In the genomic region with DNA sequence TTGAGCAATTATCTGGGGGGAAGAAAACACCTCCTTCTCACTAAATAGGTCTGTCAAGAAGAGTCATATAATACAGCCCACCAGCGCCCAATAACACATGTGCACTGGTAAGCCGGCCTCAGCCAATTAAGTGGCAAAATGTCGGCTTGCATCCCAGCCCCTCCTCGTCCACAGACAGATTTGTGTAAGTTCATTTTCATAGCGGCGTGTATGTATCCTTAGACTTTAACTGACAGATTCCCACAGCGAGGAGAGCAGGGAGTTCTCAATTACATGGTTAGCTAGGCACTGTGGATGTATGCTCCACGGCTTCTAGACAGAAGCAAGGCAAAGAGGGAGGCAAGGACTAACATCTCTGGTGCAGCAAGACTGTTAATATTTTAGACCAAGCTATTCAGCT, we compare ENCODE assay signal across 24 mouse cellular contexts.
DNase-seq lines count a peak whose midpoint lies in the region; ATAC-seq lines count a peak whose summit lies in the region.
"Had no signal": no experiment of that assay in that cellular context is flagged by ENCODE, and none has a peak within 500 bp of the region (broad histone marks: within the 10 kb centered on the region; RNA-seq: fewer than 3 reads in every experiment).

No protein-coding gene starts in this region.

- no peak overlapping the region for H3K9ac ChIP-seq in embryonic facial prominence, embryonic 13.5 days
- no peak overlapping the region for H3K9ac ChIP-seq in hindbrain, embryonic 15.5 days
- H3K9ac ChIP-seq in midbrain, embryonic 15.5 days = no peak overlapping the region
- H3K9ac ChIP-seq: embryonic facial prominence, embryonic 15.5 days; heart, embryonic 15.5 days; limb, embryonic 13.5 days; liver, embryonic 13.5 days; lung, embryonic 14.5 days had no signal

- H3K4me1 ChIP-seq in embryonic facial prominence, embryonic 13.5 days = peaks cover 20% of the 10 kb centered on the region
- peaks cover 38% of the 10 kb centered on the region for H3K4me1 ChIP-seq in embryonic facial prominence, embryonic 10.5 days
- peaks cover 16% of the 10 kb centered on the region for H3K4me1 ChIP-seq in hindbrain, embryonic 15.5 days (replicated peaks)
- H3K4me1 ChIP-seq in hindbrain, embryonic 10.5 days (replicated peaks) = peaks cover 46% of the 10 kb centered on the region
- H3K4me1 ChIP-seq in midbrain, embryonic 15.5 days = peaks cover 13% of the 10 kb centered on the region
- peaks cover 46% of the 10 kb centered on the region for H3K4me1 ChIP-seq in midbrain, embryonic 10.5 days
- H3K4me1 ChIP-seq: embryonic facial prominence, embryonic 15.5 days; liver, embryonic 13.5 days had no signal

- peak overlapping the region; percentile 27 for H3K4me2 ChIP-seq in embryonic facial prominence, embryonic 13.5 days
- 0 out of 2 replicates have a peak overlapping the region, but pooled peaks have one; percentile 11 for H3K4me2 ChIP-seq in hindbrain, embryonic 15.5 days
- no peak overlapping the region for H3K4me2 ChIP-seq in midbrain, embryonic 15.5 days
- H3K4me2 ChIP-seq: embryonic facial prominence, embryonic 15.5 days; heart, embryonic 15.5 days; limb, embryonic 13.5 days; liver, embryonic 13.5 days; lung, embryonic 14.5 days had no signal

- peaks cover 16% of the 10 kb centered on the region for H3K27me3 ChIP-seq in embryonic facial prominence, embryonic 13.5 days
- H3K27me3 ChIP-seq in embryonic facial prominence, embryonic 10.5 days (replicated peaks; ENCODE audit: low read depth, poor library complexity, severe bottlenecking) = peaks cover 22% of the 10 kb centered on the region
- no peaks in the 10 kb centered on the region for H3K27me3 ChIP-seq in hindbrain, embryonic 15.5 days
- peaks cover 35% of the 10 kb centered on the region for H3K27me3 ChIP-seq in hindbrain, embryonic 10.5 days (ENCODE audit: insufficient read depth, poor library complexity, severe bottlenecking)
- H3K27me3 ChIP-seq in midbrain, embryonic 15.5 days (replicated peaks) = peaks cover 7% of the 10 kb centered on the region; the same call in 1 of the 2 replicates
- H3K27me3 ChIP-seq in midbrain, embryonic 10.5 days (ENCODE audit: low read depth, poor library complexity, severe bottlenecking) = peaks cover 91% of the 10 kb centered on the region
- H3K27me3 ChIP-seq: embryonic facial prominence, embryonic 15.5 days; heart, embryonic 15.5 days; liver, embryonic 13.5 days had no signal

- 27% methylated on average over 8 of the region's 8 CpGs for WGBS in embryonic facial prominence, embryonic 13.5 days
- 66% methylated on average over 8 of the region's 8 CpGs for WGBS in embryonic facial prominence, embryonic 10.5 days
- 36% methylated on average over 8 of the region's 8 CpGs for WGBS in hindbrain, embryonic 15.5 days
- WGBS in hindbrain, embryonic 10.5 days = 68% methylated on average over 8 of the region's 8 CpGs
- whole genome bisulfite sequencing in midbrain, embryonic 15.5 days = 24% methylated on average over 8 of the region's 8 CpGs
- WGBS in midbrain, embryonic 10.5 days = 76% methylated on average over 8 of the region's 8 CpGs

- no peaks in the 10 kb centered on the region for H3K36me3 ChIP-seq in embryonic facial prominence, embryonic 13.5 days
- H3K36me3 ChIP-seq in embryonic facial prominence, embryonic 10.5 days (replicated peaks) = no peaks in the 10 kb centered on the region
- no peaks in the 10 kb centered on the region for H3K36me3 ChIP-seq in hindbrain, embryonic 15.5 days
- H3K36me3 ChIP-seq in hindbrain, embryonic 10.5 days = no peaks in the 10 kb centered on the region
- H3K36me3 ChIP-seq in midbrain, embryonic 15.5 days (replicated peaks) = no peaks in the 10 kb centered on the region
- no peaks in the 10 kb centered on the region for H3K36me3 ChIP-seq in midbrain, embryonic 10.5 days
- H3K36me3 ChIP-seq: embryonic facial prominence, embryonic 15.5 days; heart, embryonic 15.5 days; limb, embryonic 13.5 days; liver, embryonic 13.5 days had no signal

- no peaks in the 10 kb centered on the region for H3K9me3 ChIP-seq in embryonic facial prominence, embryonic 13.5 days
- H3K9me3 ChIP-seq in embryonic facial prominence, embryonic 10.5 days = no peaks in the 10 kb centered on the region
- H3K9me3 ChIP-seq in hindbrain, embryonic 15.5 days = no peaks in the 10 kb centered on the region
- H3K9me3 ChIP-seq in hindbrain, embryonic 10.5 days = no peaks in the 10 kb centered on the region
- no peaks in the 10 kb centered on the region for H3K9me3 ChIP-seq in midbrain, embryonic 15.5 days
- no peaks in the 10 kb centered on the region for H3K9me3 ChIP-seq in midbrain, embryonic 10.5 days (replicated peaks)
- H3K9me3 ChIP-seq: liver, embryonic 13.5 days had no signal

- no peak overlapping the region for H3K27ac ChIP-seq in embryonic facial prominence, embryonic 13.5 days
- H3K27ac ChIP-seq in embryonic facial prominence, embryonic 10.5 days (replicated peaks) = no peak overlapping the region
- H3K27ac ChIP-seq in hindbrain, embryonic 15.5 days (replicated peaks) = no peak overlapping the region
- no peak overlapping the region for H3K27ac ChIP-seq in hindbrain, embryonic 10.5 days
- H3K27ac ChIP-seq in midbrain, embryonic 15.5 days = 0 out of 2 replicates have a peak overlapping the region, but pooled peaks have one; percentile 7
- no peak overlapping the region for H3K27ac ChIP-seq in midbrain, embryonic 10.5 days (replicated peaks)
- H3K27ac ChIP-seq: embryonic facial prominence, embryonic 15.5 days; heart, embryonic 15.5 days; layer of hippocampus, adult 2 months; limb, embryonic 13.5 days; liver, embryonic 13.5 days had no signal

- no peak for ATAC-seq in embryonic facial prominence, embryonic 13.5 days (ENCODE audit: insufficient number of reproducible peaks, insufficient read depth, low FRiP score, low TSS enrichment, low read depth)
- ATAC-seq in hindbrain, embryonic 15.5 days (ENCODE audit: low FRiP score, low read depth) = no peak
- no peak for ATAC-seq in midbrain, embryonic 15.5 days (replicated peaks)
- ATAC-seq: activated CD4-positive, CD25-positive, alpha-beta regulatory T cell, adult 4 months had no signal

- DNase-seq in embryonic facial prominence, embryonic 10.5 days (ENCODE audit: low spot score) = no peak
- DNase-seq in hindbrain, embryonic 10.5 days (ENCODE audit: low spot score) = no peak
- no peak for DNase-seq in midbrain, embryonic 10.5 days (ENCODE audit: low spot score)
- no peak for DNase-seq in gastrocnemius, postnatal 36 days
- DNase-seq in layer of hippocampus, adult 9-10 months (ENCODE audit: low spot score) = no peak
- DNase-seq: adrenal gland, postnatal 10 days; cerebellum, adult 2 months; cerebellum, postnatal 25 days; gastrocnemius, postnatal 25 days; heart, postnatal 36 days; kidney, adult 9 months; kidney, postnatal 25 days; layer of hippocampus, postnatal 36 days; liver, embryonic 13.5 days; lung, embryonic 14.5 days; thymus, postnatal 14 days had no signal

- intact Hi-C loops in gastrocnemius, postnatal 36 days (cut with DNase I) = no loop called here

- H3K4me3 ChIP-seq in embryonic facial prominence, embryonic 13.5 days = no peak overlapping the region
- H3K4me3 ChIP-seq in embryonic facial prominence, embryonic 10.5 days = no peak overlapping the region
- no peak overlapping the region for H3K4me3 ChIP-seq in hindbrain, embryonic 15.5 days
- H3K4me3 ChIP-seq in hindbrain, embryonic 10.5 days = no peak overlapping the region
- no peak overlapping the region for H3K4me3 ChIP-seq in midbrain, embryonic 15.5 days
- H3K4me3 ChIP-seq in midbrain, embryonic 10.5 days = no peak overlapping the region
- H3K4me3 ChIP-seq: embryonic facial prominence, embryonic 15.5 days; heart, embryonic 15.5 days; layer of hippocampus, adult 2 months; limb, embryonic 13.5 days; liver, embryonic 13.5 days had no signal
